Mouse (Mus musculus) hindlimb bud, embryonic 11.5 days (tissue): ENCODE measurements at regions not wholly inside any gene's neighbourhood (a gene's known extent, or its start where the extent isn't known, plus 50 kb on each side); places are given as distances from the start of the nearest gene placed in this dataset.

Source experiments
- DNase-seq: peaks from one replicate; pipeline ENCODE4 v3.0.0-alpha.2; 2012; ENCODE audit warnings: low read depth, low spot score; ENCODE audit errors: extremely low spot score

GRCm38 (mm10) chr6:14409772-14410171 is 345.3 kb downstream of the Ppp1r3a start:
- DNase-seq: no peak

DNA sequence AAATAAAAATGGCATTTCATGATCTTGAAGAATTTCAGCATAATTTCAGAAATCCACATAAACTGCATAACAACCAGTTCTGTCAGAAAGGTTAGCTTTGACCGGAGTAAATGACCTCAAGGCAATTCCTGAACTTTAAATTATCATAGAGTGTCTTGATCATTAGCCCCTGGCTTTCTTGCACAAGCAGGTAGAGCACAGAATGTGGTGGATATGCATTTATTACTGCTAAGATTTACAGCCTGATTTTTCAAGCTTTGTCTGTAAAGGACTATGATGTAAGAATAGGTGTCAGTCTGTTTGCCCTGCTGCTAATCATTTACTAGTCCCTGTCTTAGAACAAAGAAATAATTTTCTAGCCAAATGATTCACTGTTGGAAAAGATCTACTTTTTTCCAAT is 347.3 kb downstream of the Ppp1r3a start:
- DNase-seq: no peak

- no peak for DNase-seq
These were observed 396.8 kb downstream of the Ppp1r3a start for GRCm38 (mm10) chr6:14358280-14358679.
